Mouse (Mus musculus) heart, postnatal 0 days (tissue): ENCODE measurements at regions not wholly inside any gene's neighbourhood (a gene's known extent, or its start where the extent isn't known, plus 50 kb on each side); places are given as distances from the start of the nearest gene placed in this dataset.

ENCODE experiments used
- ATAC-seq: fragments of 200-750 bp; cut with Nextera tagmentation; 2 replicates; pipeline ENCODE4 v1.8.0; 2017; ENCODE audit warnings: low read depth, moderate number of reproducible peaks, moderate library complexity; ENCODE audit not compliant: insufficient read depth
- DNase-seq: peaks from one replicate; pipeline ENCODE4 v3.0.0-alpha.2; 2016; ENCODE audit warnings: low spot score
- H3K27ac ChIP-seq: fragments of 300-500 bp; sonication (generic); 2 replicates; pipeline ENCODE4 v1.5.1; 2014; ENCODE audit warnings: low read depth, mild to moderate bottlenecking
- H3K27me3 ChIP-seq: fragments of 300-500 bp; sonication (generic); 2 replicates; pipeline ENCODE4 v1.6.1; 2014; ENCODE audit warnings: low read length, mixed read lengths; ENCODE audit not compliant: control insufficient read depth, insufficient read depth
- H3K36me3 ChIP-seq: fragments of 300-500 bp; sonication (generic); replicated peaks from 2 replicates; pipeline ENCODE4 v1.6.1; 2014; ENCODE audit warnings: low read length, mixed read lengths; ENCODE audit not compliant: control insufficient read depth, insufficient read depth
- H3K4me1 ChIP-seq: fragments of 300-500 bp; sonication (generic); 2 replicates; pipeline ENCODE4 v1.6.1; 2014; ENCODE audit warnings: antibody characterized with exemption; ENCODE audit not compliant: control insufficient read depth, insufficient read depth
- H3K4me2 ChIP-seq: fragments of 300-500 bp; sonication (generic); 2 replicates; pipeline ENCODE4 v1.6.1; 2014; ENCODE audit warnings: low read depth, mild to moderate bottlenecking, low read length, moderate library complexity
- H3K4me3 ChIP-seq: fragments of 300-500 bp; sonication (generic); 2 replicates; pipeline ENCODE4 v1.5.1; 2014; ENCODE audit warnings: low read depth, low read length
- H3K9ac ChIP-seq: fragments of 300-500 bp; sonication (generic); replicated peaks from 2 replicates; pipeline ENCODE4 v1.6.1; 2014; ENCODE audit warnings: low read depth, low read length, mixed read lengths
- H3K9me3 ChIP-seq: fragments of 300-500 bp; sonication (generic); replicated peaks from 2 replicates; pipeline ENCODE4 v1.6.1; 2016; ENCODE audit warnings: low read length; ENCODE audit not compliant: control insufficient read depth
- CTCF ChIP-seq: IDR thresholded peaks from 2 replicates; pipeline ENCODE4 v1.5.1; 2016; ENCODE audit warnings: antibody characterized with exemption, control low read depth, low read depth
- EP300 ChIP-seq: IDR thresholded peaks from 2 replicates; pipeline ENCODE4 v1.6.1; 2016; ENCODE audit warnings: antibody characterized with exemption, low read depth
- WGBS: fragments of 180-500 bp; shearing (Covaris S2); extraction: QIAGEN DNeasy Blood & Tissue Kit; methylation state at CpG from one replicate; pipeline ENCODE4 v1.1.7; 2014; 5-methylcytosine and 5-hydroxymethylcytosine counted together

- Histone ChIP-seq H3K4me3 (no peak overlapping the region), H3K9me3 (no peaks in the 10 kb centered on the region), H3K4me2 (no peak overlapping the region), H3K36me3 (no peaks in the 10 kb centered on the region), H3K27me3 (no peaks in the 10 kb centered on the region), H3K9ac (no peak overlapping the region), H3K4me1 (no peaks in the 10 kb centered on the region), H3K27ac (no peak overlapping the region)
- no peak for TF ChIP-seq EP300
- TF ChIP-seq CTCF = no peak; the same call in 1 of the 2 replicates
- DNase-seq = no peak
- 44% methylated on average over 10 of the region's 10 CpGs for WGBS
- no peak for ATAC-seq
Observed at GRCm38 (mm10) chr1:33174646-33175435, 494.8 kb downstream of the Prim2 start.

DNA sequence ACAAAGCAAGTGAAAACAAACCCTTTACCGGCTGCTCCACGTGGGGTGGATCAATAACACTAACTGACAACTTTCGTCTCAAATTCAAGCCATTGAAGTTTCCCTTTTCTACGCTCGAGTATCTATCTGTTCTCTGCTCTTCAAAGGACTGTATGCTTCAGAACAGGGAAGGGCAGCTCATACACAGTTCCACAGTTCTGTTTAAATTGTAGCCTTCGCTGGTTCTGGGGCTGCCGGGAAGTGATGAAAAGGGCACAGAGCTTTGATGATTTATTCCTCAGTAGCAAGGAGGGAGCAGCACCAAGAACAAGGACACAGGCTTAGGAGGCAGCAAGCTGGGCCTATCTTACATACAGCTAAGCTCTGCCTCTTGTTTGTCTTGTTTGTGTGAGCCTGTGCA, 532.6 kb downstream of the Prim2 start:
- WGBS = 69% methylated on average over 7 of the region's 7 CpGs
- H3K27me3 ChIP-seq = no peaks in the 10 kb centered on the region
- H3K4me2 ChIP-seq = no peak overlapping the region
- DNase-seq = no peak
- H3K9me3 ChIP-seq = no peaks in the 10 kb centered on the region
- no peaks in the 10 kb centered on the region for H3K36me3 ChIP-seq
- H3K4me3 ChIP-seq = no peak overlapping the region
- H3K9ac ChIP-seq = no peak overlapping the region
- no peak for ATAC-seq
- TF ChIP-seq CTCF (no peak), EP300 (no peak)
- no peak overlapping the region for H3K27ac ChIP-seq
- H3K4me1 ChIP-seq = no peaks in the 10 kb centered on the region

- H3K4me2 ChIP-seq = no peak overlapping the region
- no peak overlapping the region for H3K27ac ChIP-seq
- WGBS = 87% methylated on average over 1 of the region's 1 CpGs
- no peak overlapping the region for H3K4me3 ChIP-seq
- DNase-seq (no peak), ATAC-seq (no peak)
- no peaks in the 10 kb centered on the region for H3K4me1 ChIP-seq
- TF ChIP-seq CTCF (no peak), EP300 (no peak)
- H3K27me3 ChIP-seq = no peaks in the 10 kb centered on the region
- H3K36me3 ChIP-seq = no peaks in the 10 kb centered on the region
- H3K9me3 ChIP-seq = no peaks in the 10 kb centered on the region
- H3K9ac ChIP-seq = no peak overlapping the region
Observed at GRCm38 (mm10) chr1:33130351-33130750, 539.2 kb downstream of the Prim2 start.

GRCm38 (mm10) chr1:33125062-33125461, 544.5 kb downstream of the Prim2 start:
- ATAC-seq (no peak), DNase-seq (no peak)
- WGBS = 83% methylated on average over 7 of the region's 7 CpGs
- Histone ChIP-seq H3K36me3 (no peaks in the 10 kb centered on the region), H3K27me3 (no peaks in the 10 kb centered on the region), H3K27ac (no peak overlapping the region), H3K9ac (no peak overlapping the region), H3K4me2 (no peak overlapping the region), H3K4me3 (no peak overlapping the region), H3K4me1 (no peaks in the 10 kb centered on the region), H3K9me3 (no peaks in the 10 kb centered on the region)
- TF ChIP-seq CTCF = no peak
- no peak for TF ChIP-seq EP300

DNA sequence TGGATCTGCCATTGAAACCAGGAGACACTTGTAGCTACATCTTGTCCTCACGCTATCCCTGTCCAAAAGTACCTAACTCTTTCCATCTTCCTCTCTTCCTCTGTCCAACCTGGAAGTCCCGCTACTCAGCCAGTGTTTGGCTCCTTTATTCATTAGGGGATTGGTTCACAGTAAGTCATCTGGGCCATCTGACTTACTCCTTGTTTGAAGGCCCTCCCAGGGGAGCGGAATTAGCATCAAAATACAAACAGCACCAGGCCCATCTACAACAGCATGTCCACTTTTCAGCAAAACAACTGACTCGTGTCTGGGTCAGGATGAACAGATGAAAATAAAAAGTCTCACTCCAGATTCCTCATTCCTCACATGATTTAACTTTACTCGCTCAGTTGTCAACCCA, 559.2 kb upstream of the Gm5415 start:
- Histone ChIP-seq H3K27ac (no peak overlapping the region), H3K27me3 (no peaks in the 10 kb centered on the region), H3K36me3 (no peaks in the 10 kb centered on the region), H3K4me3 (no peak overlapping the region), H3K4me2 (no peak overlapping the region), H3K4me1 (no peaks in the 10 kb centered on the region), H3K9me3 (peaks cover 9% of the 10 kb centered on the region; the same call in 1 of the 2 replicates), H3K9ac (no peak overlapping the region)
- TF ChIP-seq EP300 (no peak), CTCF (no peak)
- DNase-seq (no peak), ATAC-seq (no peak)
- 78% methylated on average over 5 of the region's 5 CpGs for WGBS

DNA sequence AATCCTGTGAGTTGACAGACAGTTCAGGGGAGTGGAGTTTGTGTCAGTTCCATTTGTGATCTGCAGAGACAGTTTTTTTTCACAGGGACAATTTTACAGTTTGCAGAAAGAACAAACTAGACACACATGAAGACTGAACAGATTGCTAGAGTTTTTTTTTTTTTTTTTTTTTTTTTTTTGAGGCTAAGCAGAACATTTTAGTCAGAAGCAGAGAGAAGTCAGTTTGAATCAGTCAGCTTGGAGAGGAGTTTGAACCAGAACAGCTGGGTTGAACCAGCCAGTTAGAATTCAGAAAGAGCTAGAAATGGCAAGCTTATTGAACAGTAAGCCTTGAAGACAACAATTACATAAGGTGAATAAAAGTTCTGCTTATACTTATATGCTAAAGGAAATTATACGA, 557.2 kb upstream of the Gm5415 start:
- Histone ChIP-seq H3K36me3 (no peaks in the 10 kb centered on the region), H3K9ac (no peak overlapping the region), H3K9me3 (peaks cover 9% of the 10 kb centered on the region; the same call in 1 of the 2 replicates), H3K27me3 (no peaks in the 10 kb centered on the region), H3K4me3 (no peak overlapping the region), H3K27ac (no peak overlapping the region), H3K4me2 (no peak overlapping the region), H3K4me1 (no peaks in the 10 kb centered on the region)
- DNase-seq (no peak), ATAC-seq (no peak)
- WGBS = 89% methylated on average over 1 of the region's 1 CpGs
- TF ChIP-seq CTCF = no peak
- no peak for TF ChIP-seq EP300
